Mouse (Mus musculus): Measurements from ENCODE around the gene Dctn1. TPM values are rescaled to one million over a fixed set of nuclear protein-coding genes. Genes with fewer than 3 reads are reported as not detected.

Gene Dctn1
- total and polyA plus RNA-seq, 3 experiments = 51.6 to 243 (median 83.0) TPM

DNA sequence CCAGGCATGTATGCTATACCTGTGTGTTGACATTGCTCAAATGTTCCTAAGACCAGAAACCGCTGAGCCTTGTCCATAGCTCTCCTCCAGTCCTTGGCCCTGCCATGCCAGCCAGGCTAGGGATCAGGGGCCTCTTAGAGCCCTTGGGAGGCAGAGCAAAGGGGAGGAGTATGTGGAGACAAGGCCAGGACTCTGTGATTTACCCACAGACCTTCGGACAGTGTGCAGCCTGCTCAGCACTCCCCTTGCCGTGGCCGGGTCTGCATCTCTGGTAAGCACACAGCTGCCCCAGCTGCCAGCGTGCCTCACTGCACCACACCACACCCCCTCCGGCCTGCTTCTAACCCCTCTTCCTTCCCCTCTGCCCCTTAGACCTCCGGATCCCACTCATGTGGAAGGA is 18.4 kb upstream of the Dctn1 start:
- H3K4me3 ChIP-seq (ENCODE audit: low read depth, low read length) = no peak overlapping the region
- no peak for DNase-seq (ENCODE audit: low spot score)
- H3K4me1 ChIP-seq (ENCODE audit: insufficient read depth, low read depth, low read length) = peaks cover 27% of the 10 kb centered on the region

DNA sequence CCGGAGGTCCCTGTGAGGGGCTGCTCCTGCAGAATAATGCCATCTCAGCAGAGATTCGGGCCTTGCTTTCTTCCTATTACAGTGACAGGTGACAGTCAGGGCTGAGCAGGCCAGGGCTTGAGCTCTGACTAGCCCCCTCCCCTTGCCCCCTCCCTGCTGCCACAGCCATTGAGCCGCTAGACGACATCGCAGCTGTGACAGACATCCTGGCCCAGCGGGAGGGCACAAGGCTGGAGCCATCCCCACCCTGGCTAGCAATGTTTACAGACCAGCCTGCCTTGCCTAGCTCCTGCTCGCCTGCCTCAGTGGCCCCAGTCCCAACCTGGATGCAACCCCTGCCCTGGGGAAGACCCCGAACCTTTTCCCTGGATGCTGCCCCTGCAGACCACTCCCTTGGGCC is 14.0 kb upstream of the Dctn1 start:
- Histone ChIP-seq H3K4me3 (ENCODE audit: low read depth, low read length) (no peak overlapping the region), H3K36me3 (replicated peaks) (peaks cover 11% of the 10 kb centered on the region), H3K27me3 (ENCODE audit: insufficient read depth, low read length) (peaks cover 79% of the 10 kb centered on the region), H3K9me3 (replicated peaks) (no peaks in the 10 kb centered on the region), H3K4me1 (ENCODE audit: insufficient read depth, low read depth, low read length) (peaks cover 33% of the 10 kb centered on the region)
- DNase-seq (ENCODE audit: low spot score) (no peak), ATAC-seq (ENCODE audit: extremely low read depth, insufficient number of reproducible peaks, low FRiP score, poor library complexity, severe bottlenecking) (no peak)
- no peak for TF ChIP-seq POLR2AphosphoS5 (IDR thresholded peaks at IDR 0.05; ENCODE audit: insufficient replicate concordance, low read depth, low read length)
- no peak for TF ChIP-seq CTCF (IDR thresholded peaks at IDR 0.05; ENCODE audit: low read depth, low read length)
- TF ChIP-seq TAL1 (conservative IDR thresholded peaks at IDR 0.05; ENCODE audit: low read depth, low read length) = no peak
- no peak for TF ChIP-seq GATA2 (IDR thresholded peaks at IDR 0.05; ENCODE audit: borderline replicate concordance, low read depth, low read length)
- no peak for TF ChIP-seq GATA1 (IDR thresholded peaks at IDR 0.05; ENCODE audit: borderline replicate concordance, low read length)

More for the DNA sequence above, 18.4 kb upstream of the Dctn1 start:
- Histone ChIP-seq H3K9me3 (replicated peaks) (no peaks in the 10 kb centered on the region), H3K27me3 (ENCODE audit: insufficient read depth, low read length) (peaks cover 49% of the 10 kb centered on the region), H3K36me3 (replicated peaks) (peaks cover 11% of the 10 kb centered on the region)
- TF ChIP-seq POLR2AphosphoS5 (IDR thresholded peaks at IDR 0.05; ENCODE audit: insufficient replicate concordance, low read depth, low read length) (no peak), GATA2 (IDR thresholded peaks at IDR 0.05; ENCODE audit: borderline replicate concordance, low read depth, low read length) (no peak), CTCF (IDR thresholded peaks at IDR 0.05; ENCODE audit: low read depth, low read length) (no peak), GATA1 (IDR thresholded peaks at IDR 0.05; ENCODE audit: borderline replicate concordance, low read length) (no peak)
- no peak for ATAC-seq (ENCODE audit: extremely low read depth, insufficient number of reproducible peaks, low FRiP score, poor library complexity, severe bottlenecking)

DNA sequence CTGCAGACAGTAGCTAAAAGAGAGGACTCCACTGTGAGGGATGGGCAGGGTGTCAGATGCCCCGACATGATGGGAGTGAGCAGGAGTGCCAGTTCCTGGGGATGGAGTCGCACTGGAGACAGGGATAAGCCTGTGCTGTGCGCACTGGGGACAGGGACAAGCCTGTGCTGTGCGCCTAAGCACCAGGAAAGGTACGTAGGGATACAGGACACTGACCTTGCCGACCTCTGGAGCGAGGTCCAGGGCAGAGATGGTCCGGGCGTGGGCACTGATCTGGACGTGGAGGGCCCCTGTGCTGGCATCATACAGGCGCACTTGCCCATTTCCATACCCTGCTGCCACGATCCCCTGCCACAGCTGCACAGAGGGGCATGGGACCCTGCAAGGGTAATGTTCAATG is 12.7 kb upstream of the Dctn1 start:
- TF ChIP-seq GATA2 (IDR thresholded peaks at IDR 0.05; ENCODE audit: borderline replicate concordance, low read depth, low read length) (no peak), TAL1 (conservative IDR thresholded peaks at IDR 0.05; ENCODE audit: low read depth, low read length) (no peak), POLR2AphosphoS5 (IDR thresholded peaks at IDR 0.05; ENCODE audit: insufficient replicate concordance, low read depth, low read length) (no peak), CTCF (IDR thresholded peaks at IDR 0.05; ENCODE audit: low read depth, low read length) (no peak)
- H3K36me3 ChIP-seq (replicated peaks) = peaks cover 2% of the 10 kb centered on the region
- ATAC-seq (ENCODE audit: extremely low read depth, insufficient number of reproducible peaks, low FRiP score, poor library complexity, severe bottlenecking) (no peak), DNase-seq (ENCODE audit: low spot score) (no peak)
- H3K9me3 ChIP-seq (replicated peaks) = no peaks in the 10 kb centered on the region
- peaks cover 26% of the 10 kb centered on the region for H3K4me1 ChIP-seq (ENCODE audit: insufficient read depth, low read depth, low read length)
- peaks cover 70% of the 10 kb centered on the region for H3K27me3 ChIP-seq (ENCODE audit: insufficient read depth, low read length)
- H3K4me3 ChIP-seq (ENCODE audit: low read depth, low read length) = no peak overlapping the region

GRCm38 (mm10) chr6:83153485-83153884 is 12.2 kb upstream of the Dctn1 start:
- peaks cover 68% of the 10 kb centered on the region for H3K27me3 ChIP-seq (ENCODE audit: insufficient read depth, low read length)
- H3K9me3 ChIP-seq (replicated peaks) = no peaks in the 10 kb centered on the region
- no peak for ATAC-seq (ENCODE audit: extremely low read depth, insufficient number of reproducible peaks, low FRiP score, poor library complexity, severe bottlenecking)
- no peak overlapping the region for H3K4me3 ChIP-seq (ENCODE audit: low read depth, low read length)
- no peaks in the 10 kb centered on the region for H3K36me3 ChIP-seq (replicated peaks)
- DNase-seq (ENCODE audit: low spot score) = no peak
- H3K4me1 ChIP-seq (ENCODE audit: insufficient read depth, low read depth, low read length) = peaks cover 26% of the 10 kb centered on the region
- TF ChIP-seq TAL1 (conservative IDR thresholded peaks at IDR 0.05; ENCODE audit: low read depth, low read length) (no peak), GATA1 (IDR thresholded peaks at IDR 0.05; ENCODE audit: borderline replicate concordance, low read length) (no peak), GATA2 (IDR thresholded peaks at IDR 0.05; ENCODE audit: borderline replicate concordance, low read depth, low read length) (no peak), CTCF (IDR thresholded peaks at IDR 0.05; ENCODE audit: low read depth, low read length) (no peak), POLR2AphosphoS5 (IDR thresholded peaks at IDR 0.05; ENCODE audit: insufficient replicate concordance, low read depth, low read length) (no peak)

DNA sequence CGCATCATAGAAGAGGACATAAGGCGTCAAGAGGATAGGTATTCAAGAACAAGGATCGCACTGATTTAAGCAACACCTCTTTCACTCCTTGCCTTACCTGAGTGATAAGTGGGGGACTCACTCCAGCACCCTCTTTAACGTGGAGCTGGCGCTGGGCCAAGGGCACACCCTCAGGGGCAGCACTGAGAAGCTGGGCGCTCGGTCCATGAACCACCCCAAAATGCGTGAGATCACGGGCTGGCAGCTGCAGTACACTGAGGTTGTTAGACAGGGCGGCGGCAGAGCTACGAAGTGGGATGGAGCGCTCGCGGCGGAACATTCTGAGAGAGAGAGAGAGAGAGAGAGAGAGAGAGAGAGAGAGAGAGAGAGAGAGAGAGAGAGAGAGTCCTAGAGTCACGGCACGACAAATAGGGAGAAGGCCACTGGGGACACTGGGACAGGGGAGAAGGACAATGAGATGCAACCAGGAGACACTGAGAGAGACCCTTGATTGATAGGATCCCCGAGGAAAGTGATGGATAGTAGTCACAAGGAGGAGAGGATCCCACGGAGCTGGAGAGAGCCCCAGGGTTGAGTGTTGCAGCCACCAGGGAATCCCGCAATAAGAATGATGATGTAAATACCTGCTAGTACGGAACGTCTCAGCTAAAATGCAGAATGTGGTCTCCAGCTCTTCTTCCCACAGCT is 10.0 kb upstream of the Dctn1 start:
- DNase-seq (ENCODE audit: low spot score) (no peak), ATAC-seq (ENCODE audit: extremely low read depth, insufficient number of reproducible peaks, low FRiP score, poor library complexity, severe bottlenecking) (no peak)
- H3K4me1 ChIP-seq (ENCODE audit: insufficient read depth, low read depth, low read length) = peaks cover 25% of the 10 kb centered on the region
- TF ChIP-seq GATA1 (IDR thresholded peaks at IDR 0.05; ENCODE audit: borderline replicate concordance, low read length) (no peak), GATA2 (IDR thresholded peaks at IDR 0.05; ENCODE audit: borderline replicate concordance, low read depth, low read length) (no peak), CTCF (IDR thresholded peaks at IDR 0.05; ENCODE audit: low read depth, low read length) (no peak), POLR2AphosphoS5 (IDR thresholded peaks at IDR 0.05; ENCODE audit: insufficient replicate concordance, low read depth, low read length) (no peak), TAL1 (conservative IDR thresholded peaks at IDR 0.05; ENCODE audit: low read depth, low read length) (no peak)
- no peaks in the 10 kb centered on the region for H3K36me3 ChIP-seq (replicated peaks)
- peak overlapping the region; percentile 36; the same call in 1 of the 2 replicates for H3K4me3 ChIP-seq (ENCODE audit: low read depth, low read length)
- peaks cover 59% of the 10 kb centered on the region for H3K27me3 ChIP-seq (ENCODE audit: insufficient read depth, low read length)
- H3K9me3 ChIP-seq (replicated peaks) = no peaks in the 10 kb centered on the region

- no peaks in the 10 kb centered on the region for H3K9me3 ChIP-seq (replicated peaks)
- H3K27me3 ChIP-seq (ENCODE audit: insufficient read depth, low read length) = peaks cover 60% of the 10 kb centered on the region
- TF ChIP-seq GATA2 (IDR thresholded peaks at IDR 0.05; ENCODE audit: borderline replicate concordance, low read depth, low read length) = no peak
- H3K4me1 ChIP-seq (ENCODE audit: insufficient read depth, low read depth, low read length) = peaks cover 24% of the 10 kb centered on the region
- no peaks in the 10 kb centered on the region for H3K36me3 ChIP-seq (replicated peaks)
- no peak for ATAC-seq (ENCODE audit: extremely low read depth, insufficient number of reproducible peaks, low FRiP score, poor library complexity, severe bottlenecking)
- H3K4me3 ChIP-seq (ENCODE audit: low read depth, low read length) = peak within 1 kb of the TSS; percentile 36; the same call in 1 of the 2 replicates
- no peak for DNase-seq (ENCODE audit: low spot score)
Observed at GRCm38 (mm10) chr6:83156259-83156684, 9.4 kb upstream of the Dctn1 start, which contains the start of the genes Wdr54 and 1700003E16Rik. Gene Wdr54 (minus strand): TSS chr6:83156397. Gene 1700003E16Rik (plus strand): TSS chr6:83156404.

Measured in G1E (cell line).